Mouse (Mus musculus) heart, postnatal 0 days (tissue): ENCODE measurements around the gene Agap1.
A peak's percentile ranks its signal among the peaks of the same experiment; 100 is the strongest.

ENCODE experiments used
- CTCF ChIP-seq: IDR thresholded peaks from 2 replicates; pipeline ENCODE4 v1.5.1; 2016; ENCODE audit warnings: antibody characterized with exemption, control low read depth, low read depth
- EP300 ChIP-seq: IDR thresholded peaks from 2 replicates; pipeline ENCODE4 v1.6.1; 2016; ENCODE audit warnings: antibody characterized with exemption, low read depth

DNA sequence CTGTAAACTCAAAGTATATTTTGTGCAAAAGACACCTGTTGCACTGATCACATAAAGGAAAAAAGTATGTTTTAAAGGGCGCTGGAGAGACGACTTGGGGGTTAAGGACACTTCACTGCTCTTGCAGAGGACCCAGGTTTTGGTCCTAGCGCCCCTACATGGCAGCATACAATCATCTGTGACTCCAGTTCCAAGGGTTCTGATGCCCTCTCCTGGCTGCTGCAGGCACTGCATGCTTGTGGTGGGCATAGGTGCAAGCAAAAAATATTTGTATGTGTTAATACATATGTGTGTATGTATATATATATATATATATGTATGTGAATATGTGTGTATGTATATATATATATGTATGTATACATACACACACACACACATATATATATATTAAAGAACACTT, 298.1 kb downstream of the Agap1 start:
- TF ChIP-seq CTCF (peak; percentile 33), EP300 (no peak)
